Mouse (Mus musculus) neural tube, postnatal 0 days (tissue): Measurements from ENCODE around the gene Ripor1. TPM values are rescaled to one million over a fixed set of nuclear protein-coding genes. Genes with fewer than 3 reads are reported as not detected.

Experiments used
- microRNA counts: library from miRNA; unstranded; fragments of <30 nt; microRNA quantifications from one replicate; lab custom pipeline; 2015
- microRNA-seq: library from miRNA; unstranded; fragments of <30 nt; microRNA quantifications from one replicate; pipeline ENCODE4, GENCODE M21; 2016
- polyA plus RNA-seq: library from polyadenylated mRNA; unstranded; fragments of >200 nt; fragmentation: Nextera tagmentation; extraction: Ambion mirVana; gene quantifications from 2 replicates; pipeline ENCODE4 v1.2.1, GENCODE M21; 2015

Gene Ripor1
- 29.7 and 37.3 TPM in 2 replicates for polyA plus RNA-seq

GRCm38 (mm10) chr8:105604804-105605381, at the start of gene Ripor1:
Ripor1 (plus strand) TSS chr8:105605255.

GRCm38 (mm10) chr8:105565952-105566702, 38.9 kb upstream of the Ripor1 start, which contains the start of gene Atp6v0d1:
Atp6v0d1 (minus strand) TSS chr8:105566047.

GRCm38 (mm10) chr8:105636018-105636962, 31.2 kb downstream of the Ripor1 start, which contains the start of gene Ctcf:
Ctcf (plus strand) TSS chr8:105636568.

GRCm38 (mm10) chr8:105636963-105637510, 32.0 kb downstream of the Ripor1 start, which contains the start of gene Agrp:
Agrp (minus strand) TSS chr8:105637393.

MicroRNAs within 50 kb of the gene (microRNA counts, 519-probe panel; counts per million panel counts)
- microRNA mmu-miR-1966 (lab: Ali Mortazavi, UCI), result 40.5 counts per million

Small RNAs within 50 kb of the gene (microRNA-seq; reads per million reads assigned to microRNA genes)
- gene Mir1966, result not detected

Other genes starting within 250 kb of the Ripor1 start
- 1.3 and 2.0 TPM in 2 replicates for gene Plekhg4, start 232.0 kb upstream of the Ripor1 start, polyA plus RNA-seq
- gene Kctd19, start 191.8 kb upstream of the Ripor1 start, polyA plus RNA-seq, result not detected in 2 replicates
- gene Lrrc36, start 191.7 kb upstream of the Ripor1 start, polyA plus RNA-seq, result 0.53 and 0.54 TPM in 2 replicates
- 263 and 304 TPM in 2 replicates for gene Tppp3, start 133.7 kb upstream of the Ripor1 start, polyA plus RNA-seq
- 33.4 and 36.8 TPM in 2 replicates for gene Zdhhc1, start 108.4 kb upstream of the Ripor1 start, polyA plus RNA-seq
- 0.45 and 0.53 TPM in 2 replicates for gene Hsd11b2, start 86.5 kb upstream of the Ripor1 start, polyA plus RNA-seq
- 272 and 303 TPM in 2 replicates for gene Atp6v0d1, start 39.2 kb upstream of the Ripor1 start, polyA plus RNA-seq
- 75.4 and 85.3 TPM in 2 replicates for gene Ctcf, start 31.3 kb downstream of the Ripor1 start, polyA plus RNA-seq
- 0.62 and 0.68 TPM in 2 replicates for gene Agrp, start 32.1 kb downstream of the Ripor1 start, polyA plus RNA-seq
- 40.1 and 40.8 TPM in 2 replicates for gene Carmil2, start 81.0 kb downstream of the Ripor1 start, polyA plus RNA-seq
- 68.4 and 74.5 TPM in 2 replicates for gene Acd, start 95.8 kb downstream of the Ripor1 start, polyA plus RNA-seq
- gene Pard6a, start 95.9 kb downstream of the Ripor1 start, polyA plus RNA-seq, result 74.7 and 80.3 TPM in 2 replicates
- 0.28 TPM in 1 of 2 replicates, not detected in the other for gene 4933405L10Rik, start 102.4 kb downstream of the Ripor1 start, polyA plus RNA-seq
- 18.7 and 20.6 TPM in 2 replicates for gene Enkd1, start 103.0 kb downstream of the Ripor1 start, polyA plus RNA-seq
- 43.2 and 48.6 TPM in 2 replicates for gene Gfod2, start 153.4 kb downstream of the Ripor1 start, polyA plus RNA-seq
- 6.8 and 7.9 TPM in 2 replicates for gene Ranbp10, start 222.1 kb downstream of the Ripor1 start, polyA plus RNA-seq
- gene Tsnaxip1, start 222.5 kb downstream of the Ripor1 start, polyA plus RNA-seq, result 0.25 and 0.45 TPM in 2 replicates
- gene Cenpt, start 248.0 kb downstream of the Ripor1 start, polyA plus RNA-seq, result 33.7 and 38.1 TPM in 2 replicates
- 46.5 and 47.5 TPM in 2 replicates for gene Thap11, start 249.9 kb downstream of the Ripor1 start, polyA plus RNA-seq